Mouse (Mus musculus) regulatory T cell (primary cell): Measurements from ENCODE around the gene Arhgef5.
"Not testable (repeated sequence)": the region's sequence is repeated elsewhere in the genome, so short reads cannot be mapped to it uniquely, and the experiment has no call there.

ENCODE experiments used
- in situ Hi-C: fragments of 300-600 bp; cut with MboI, MseI; formaldehyde crosslinking; loops from one replicate; pipeline ENCODE4 v1.15.1; 2025; ENCODE audit warnings: high pct_unique_total_duplicates

Gene Arhgef5

DNA sequence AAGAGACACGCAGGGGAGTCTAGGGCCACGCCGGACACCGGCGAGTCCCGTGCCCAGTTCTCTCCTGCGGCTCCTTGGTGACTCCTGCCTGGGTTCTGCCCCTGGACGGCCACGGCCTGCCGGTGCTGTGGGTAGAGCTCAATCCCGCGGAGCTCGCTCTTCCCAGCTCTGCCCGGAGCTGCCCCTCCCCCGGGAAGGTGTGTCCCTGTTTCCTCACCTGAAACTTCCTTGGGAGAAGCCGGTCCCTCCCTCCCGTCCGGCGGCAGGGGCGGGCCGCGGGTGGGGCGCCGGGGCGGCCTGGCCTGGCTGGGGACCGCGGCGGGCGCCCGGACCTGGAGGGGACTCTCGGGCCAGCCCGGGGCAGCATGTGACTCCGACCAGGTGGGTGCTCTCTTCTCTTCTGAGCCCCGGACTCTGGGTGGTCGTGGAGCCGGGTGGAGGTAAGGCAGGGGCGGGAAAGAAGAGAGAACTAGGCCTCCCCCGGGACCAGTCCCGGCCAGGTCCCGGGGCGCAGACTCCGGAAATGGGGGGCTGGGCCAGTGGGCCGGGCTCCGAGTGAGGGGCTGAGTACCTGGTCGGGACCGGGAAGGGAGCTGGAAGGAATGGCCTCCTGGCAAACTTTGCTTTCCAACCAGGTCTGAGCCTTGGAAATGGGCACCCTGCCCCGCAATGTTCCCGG lies at the start of gene Arhgef5:
Gene Arhgef5 (plus strand): TSS at position 220 of the 679 bp plus-strand sequence.
- in situ Hi-C loops: no loop called here

DNA sequence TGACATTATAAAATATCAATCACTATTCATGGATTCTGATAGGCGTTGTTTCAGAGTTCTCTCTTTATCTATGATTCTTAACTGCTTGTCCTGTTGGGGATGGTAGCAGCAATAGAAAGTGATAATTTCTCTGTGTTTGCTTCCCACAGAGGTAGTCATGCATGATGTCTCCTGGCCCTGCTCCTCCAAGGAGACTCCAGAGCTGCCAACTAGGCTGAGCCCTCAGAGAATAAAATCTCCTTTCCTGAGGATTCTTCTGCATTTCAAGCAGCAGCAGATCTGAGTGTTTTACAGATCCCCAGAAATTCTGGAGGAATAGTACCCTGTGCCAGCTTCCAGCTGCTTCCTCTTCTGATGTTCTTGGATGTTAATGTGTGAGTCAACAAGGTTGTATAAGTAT lies 34.1 kb upstream of the Arhgef5 start, which contains the start of gene Olfr47:
Gene Olfr47 (plus strand): TSS at position 275 of the 400 bp plus-strand sequence.
- in situ Hi-C loops: not testable (repeated sequence)

DNA sequence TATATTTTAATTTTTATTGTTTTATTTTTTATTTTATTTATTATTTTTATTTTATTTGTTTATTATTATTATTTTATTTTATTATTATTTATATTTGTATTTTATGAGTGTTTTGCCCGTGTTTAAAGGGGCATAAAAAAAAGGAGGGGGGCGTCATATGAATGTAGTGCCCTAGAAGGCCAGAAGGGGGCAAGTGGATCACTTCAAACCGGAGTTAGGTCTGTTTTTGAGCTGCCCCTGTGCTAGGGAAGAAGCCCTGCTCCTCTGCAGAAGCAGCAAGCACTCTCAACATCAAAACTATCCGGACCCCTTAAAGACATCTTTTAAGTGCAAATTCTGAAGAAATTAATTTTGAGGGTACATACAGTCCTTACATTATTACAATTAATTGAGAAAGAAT lies 23.3 kb upstream of the Arhgef5 start:
- in situ Hi-C loops: no loop called here

DNA sequence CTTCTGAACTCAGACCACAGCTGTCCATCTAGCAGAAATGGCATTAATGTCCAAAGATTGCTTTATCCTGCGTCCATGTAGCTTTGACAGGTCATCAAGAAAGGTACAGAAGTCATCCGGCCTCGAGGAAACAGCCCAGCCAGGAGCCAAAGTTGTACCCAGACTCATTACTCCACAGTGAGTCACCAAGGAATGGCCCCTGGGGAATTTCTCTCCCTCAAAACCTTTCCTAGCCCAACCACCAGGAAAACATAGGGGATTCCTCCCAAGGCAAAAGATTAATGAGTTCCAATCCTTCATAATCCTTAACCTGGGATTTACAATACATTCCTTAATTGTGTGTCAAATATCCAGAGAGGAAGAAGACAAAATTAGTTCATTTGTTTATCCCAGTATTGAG lies 18.0 kb upstream of the Arhgef5 start:
- in situ Hi-C loops: no loop called here

DNA sequence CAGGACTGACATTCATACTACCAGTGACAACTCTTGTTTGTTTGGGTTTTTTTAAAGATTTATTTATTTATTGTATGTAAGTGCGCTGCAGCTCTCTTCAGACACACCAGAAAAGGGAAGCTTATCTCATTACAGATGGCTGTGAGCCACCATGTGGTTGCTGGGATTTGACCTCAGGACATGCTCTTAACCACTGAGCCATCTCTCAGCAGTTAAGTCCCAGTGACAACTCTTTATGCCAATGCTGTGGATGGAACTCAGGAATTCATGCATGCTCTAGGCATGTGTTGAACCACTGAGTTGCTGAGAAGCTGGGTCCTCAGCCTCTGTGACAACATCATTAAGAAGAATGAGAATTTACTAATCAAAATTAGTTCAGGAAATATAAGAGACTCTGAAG lies 12.4 kb upstream of the Arhgef5 start:
- in situ Hi-C loops: no loop called here

DNA sequence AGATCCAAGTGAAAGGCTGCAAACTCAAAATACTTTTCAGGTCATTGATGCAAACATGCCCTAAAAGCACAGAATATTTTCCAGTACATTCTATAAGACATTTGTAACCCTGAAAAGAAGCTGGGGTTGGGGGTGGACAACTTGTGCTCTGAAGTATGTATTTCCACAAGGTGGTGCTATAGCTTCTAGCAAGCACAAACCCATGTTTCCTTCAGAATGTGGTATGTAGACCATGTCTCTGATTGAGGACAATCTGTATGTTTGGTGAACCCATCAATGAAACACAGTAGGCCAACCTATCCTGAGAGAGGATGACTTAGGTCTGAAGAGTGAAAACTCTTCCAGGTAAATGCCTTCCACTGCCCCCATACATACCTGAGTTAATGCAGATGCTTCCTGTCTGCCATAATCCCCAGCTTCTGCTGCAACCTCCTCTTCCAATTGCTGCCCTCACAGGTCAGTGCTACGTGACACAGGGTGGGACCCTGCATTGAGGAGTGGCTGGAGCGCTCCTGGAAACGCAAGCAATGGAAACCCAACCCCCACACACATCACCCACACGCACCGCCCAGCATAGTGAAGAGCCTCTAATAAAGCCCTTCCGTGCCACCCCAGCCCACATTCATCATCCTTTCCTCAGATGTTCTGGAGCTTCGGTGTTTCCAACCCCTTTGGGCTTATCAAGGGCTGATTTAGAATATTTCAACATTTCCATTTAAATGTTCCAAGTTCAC lies 11.0 kb upstream of the Arhgef5 start:
- in situ Hi-C loops: no loop called here

DNA sequence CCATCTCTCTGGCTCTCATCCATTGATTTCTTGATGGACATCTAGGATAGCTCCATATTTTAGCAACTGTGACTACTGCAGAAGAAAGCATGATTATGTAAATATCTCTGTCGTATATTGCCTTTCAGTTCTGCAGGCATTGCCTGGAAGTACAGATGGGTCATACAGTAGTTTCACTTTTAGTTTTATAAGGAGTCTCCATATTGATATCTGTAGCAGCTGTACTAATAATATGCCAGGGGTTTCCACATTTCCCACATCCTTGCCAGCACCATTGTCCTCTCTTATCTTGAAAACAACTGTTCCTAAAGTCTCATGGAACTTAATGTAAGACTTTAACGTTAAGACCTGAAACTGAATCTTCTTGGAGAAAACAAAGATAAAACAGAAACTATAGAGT lies 4.6 kb upstream of the Arhgef5 start:
- in situ Hi-C loops: no loop called here

DNA sequence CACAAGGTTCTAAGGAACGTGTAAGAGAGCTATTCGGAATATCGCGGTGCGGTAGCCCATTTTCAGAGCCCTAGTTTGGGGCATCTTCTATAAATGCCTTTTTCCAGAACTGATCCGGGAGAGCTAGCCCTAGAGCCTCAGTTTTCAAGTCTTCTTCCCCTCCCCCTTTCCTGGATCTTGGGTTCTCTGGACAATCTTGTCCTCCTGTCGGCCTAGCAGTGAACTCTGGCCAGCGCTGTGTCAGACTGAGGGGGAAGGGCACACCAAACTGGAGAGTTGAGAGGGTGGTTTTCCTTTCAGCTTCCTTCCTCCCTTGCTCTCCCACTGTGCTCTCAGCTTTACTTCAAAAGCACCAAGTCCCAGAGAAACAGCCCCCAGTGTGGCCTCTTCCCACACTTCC lies 974 bp downstream of the Arhgef5 start:
- in situ Hi-C loops: no loop called here

DNA sequence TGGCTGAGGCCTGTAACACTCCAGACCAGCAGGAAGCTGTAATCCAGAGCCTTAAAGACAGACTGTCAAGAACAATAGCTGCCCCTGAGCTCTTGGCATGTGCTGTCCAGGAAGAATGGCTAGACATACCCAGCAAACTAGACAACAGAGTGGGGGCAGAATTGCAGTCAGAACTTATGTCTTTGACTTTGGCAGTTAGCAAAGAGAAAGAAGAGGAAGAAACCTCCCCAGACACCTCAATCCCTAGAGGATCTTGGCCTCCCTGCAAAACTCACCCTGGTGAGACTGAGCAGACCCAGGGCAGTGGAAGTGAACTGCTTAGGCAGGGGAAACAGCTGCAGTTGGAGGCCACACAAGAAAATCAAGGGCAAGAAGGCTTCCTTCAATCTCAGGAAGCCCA lies 7.2 kb downstream of the Arhgef5 start:
- in situ Hi-C loops: loop anchor here (10.0 kb wide), 1 partner anchor 342 kb away; no protein-coding TSS in a partner anchor

DNA sequence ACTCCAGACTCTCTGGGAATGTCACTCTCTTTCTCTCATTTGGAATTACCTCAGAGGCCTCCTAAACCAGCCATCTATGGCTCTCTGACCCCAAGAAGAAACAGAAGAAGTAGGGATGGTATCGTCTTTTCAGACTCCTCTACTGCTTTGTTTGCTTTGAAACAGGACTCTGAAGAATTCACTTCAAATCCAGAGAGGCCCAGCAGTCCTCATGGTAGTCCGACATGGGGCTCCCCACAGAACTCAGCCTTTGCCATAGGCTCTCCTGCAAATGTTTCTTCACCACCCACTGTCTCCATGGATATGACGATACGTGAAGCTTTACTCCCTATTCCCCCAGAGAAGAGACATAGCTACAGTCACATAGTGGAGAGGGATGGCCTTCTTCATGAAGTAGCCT lies 8.7 kb downstream of the Arhgef5 start:
- in situ Hi-C loops: loop anchor here (10.0 kb wide), 1 partner anchor 341 kb away; no protein-coding TSS in a partner anchor

DNA sequence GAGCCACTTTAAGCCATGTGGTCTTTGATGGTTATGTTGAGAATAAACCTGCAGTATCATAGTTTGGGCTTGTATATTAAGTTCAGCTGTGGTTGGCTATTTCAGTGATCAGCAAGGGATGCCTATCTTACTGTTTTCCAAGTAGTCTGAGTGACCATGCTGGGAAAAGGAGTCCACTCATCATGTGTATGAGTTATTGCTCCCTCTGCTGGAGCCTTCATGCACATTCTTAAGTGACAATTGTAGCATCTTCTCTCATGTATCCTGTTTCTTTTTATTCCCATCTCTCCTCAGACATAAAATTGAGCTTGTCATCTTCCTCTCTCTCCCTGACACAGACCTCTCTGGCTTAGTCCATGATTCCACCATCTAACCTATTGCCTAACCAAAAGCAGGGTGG lies 12.9 kb downstream of the Arhgef5 start:
- in situ Hi-C loops: loop anchor here (10.0 kb wide), 1 partner anchor 337 kb away; no protein-coding TSS in a partner anchor

DNA sequence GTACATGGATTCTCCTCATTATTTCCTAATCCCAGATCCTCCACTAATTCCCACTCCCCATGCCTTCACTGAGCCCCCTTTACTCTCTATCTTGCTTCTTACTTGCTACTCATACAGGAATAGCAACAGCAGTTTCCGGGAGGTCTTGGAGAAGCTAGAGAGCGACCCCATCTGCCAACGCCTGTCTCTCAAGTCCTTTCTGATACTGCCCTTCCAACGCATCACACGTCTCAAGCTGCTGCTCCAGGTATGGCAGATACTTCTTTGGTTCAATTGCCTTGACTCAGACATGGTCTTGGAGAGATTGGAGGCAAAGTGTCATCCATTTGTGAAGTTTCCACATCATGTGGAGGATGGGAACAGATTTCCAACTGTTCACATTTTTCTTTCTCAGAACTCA lies 15.1 kb downstream of the Arhgef5 start:
- in situ Hi-C loops: no loop called here

DNA sequence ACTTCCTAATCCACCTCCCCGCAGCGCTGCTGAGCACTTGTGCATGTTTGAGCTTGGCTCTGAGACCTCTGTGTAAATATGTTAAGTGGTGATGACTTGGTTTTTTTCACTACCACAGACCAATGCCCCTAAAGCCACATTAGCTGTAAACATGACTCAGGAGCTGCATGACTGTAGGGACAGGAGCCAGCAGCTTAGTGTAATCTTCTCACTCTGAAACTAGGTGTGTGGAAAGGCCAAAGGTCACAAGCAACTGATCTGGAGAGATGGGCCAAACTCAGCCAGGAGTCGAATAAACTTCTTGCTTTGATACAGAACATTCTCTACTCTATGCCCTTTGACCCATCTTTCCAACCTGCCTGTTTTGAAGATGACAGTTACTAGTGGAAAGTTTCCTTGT lies 26.7 kb downstream of the Arhgef5 start:
- in situ Hi-C loops: no loop called here

DNA sequence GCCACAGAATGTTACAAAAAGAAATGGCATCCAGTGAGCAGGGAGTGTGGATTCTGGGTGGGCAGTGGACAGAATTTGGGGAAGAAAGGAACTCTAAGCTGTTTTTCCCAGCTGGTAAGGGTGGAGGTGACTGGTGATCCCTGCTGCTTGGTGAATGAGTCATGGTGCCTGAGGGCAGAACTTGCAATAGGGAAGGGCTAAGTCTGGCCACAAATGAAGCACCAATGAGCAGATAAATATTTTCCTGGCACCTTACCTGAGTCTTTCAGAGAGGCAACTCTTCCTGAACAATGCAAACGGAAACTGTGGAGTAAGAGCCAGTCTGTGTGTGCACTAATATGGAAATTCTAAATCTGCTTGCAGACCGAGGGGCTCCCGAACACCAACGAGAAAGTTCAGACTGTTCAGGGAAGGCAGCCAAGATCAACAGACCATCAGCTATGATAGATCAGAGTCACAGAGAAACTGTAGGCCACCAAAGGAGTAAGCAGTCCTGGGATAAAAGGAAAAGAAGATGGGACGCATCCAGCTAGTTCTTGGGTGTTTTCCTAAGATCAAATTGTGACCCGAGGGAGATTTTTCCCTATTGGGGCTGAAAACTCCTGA lies 27.2 kb downstream of the Arhgef5 start:
- in situ Hi-C loops: no loop called here

DNA sequence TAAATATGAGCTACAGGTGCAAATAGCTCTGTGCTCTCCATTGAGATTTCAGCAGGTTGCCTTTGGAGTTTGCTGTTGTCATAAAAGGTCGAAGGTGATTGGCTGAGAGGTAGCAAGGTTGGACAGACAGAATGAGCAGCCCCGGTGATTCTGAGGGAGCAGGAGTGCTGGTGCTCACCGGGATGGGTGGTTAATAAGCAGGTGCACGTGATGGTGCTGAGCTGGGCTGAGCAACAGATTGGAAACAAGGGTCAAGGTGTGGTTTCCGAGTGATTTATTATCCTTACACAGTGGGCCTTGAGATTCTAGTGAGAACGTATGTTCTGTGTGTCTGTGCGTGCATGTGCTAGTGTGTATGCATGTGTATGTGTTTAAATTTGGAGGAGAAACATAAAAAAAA lies 27.8 kb downstream of the Arhgef5 start:
- in situ Hi-C loops: no loop called here

DNA sequence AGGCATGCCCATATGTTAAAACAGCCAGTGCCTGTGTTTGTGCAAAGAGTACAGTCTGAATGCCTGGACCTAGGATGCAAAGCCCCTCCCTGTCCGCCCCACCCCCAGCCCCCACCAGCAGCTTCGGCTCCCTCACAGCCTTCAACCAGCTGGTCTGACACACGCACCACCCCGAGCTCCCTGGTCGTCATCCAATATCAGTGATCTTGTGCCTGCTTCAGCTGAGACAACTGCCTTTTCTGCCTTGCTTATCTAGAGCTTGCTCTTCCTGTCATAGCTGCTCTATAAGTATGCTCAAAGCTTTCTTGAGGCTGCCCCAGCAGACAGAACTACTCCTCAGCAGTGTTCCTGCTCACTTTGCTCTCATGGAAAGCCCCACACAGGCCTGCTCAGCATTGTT lies 30.5 kb downstream of the Arhgef5 start:
- in situ Hi-C loops: no loop called here

DNA sequence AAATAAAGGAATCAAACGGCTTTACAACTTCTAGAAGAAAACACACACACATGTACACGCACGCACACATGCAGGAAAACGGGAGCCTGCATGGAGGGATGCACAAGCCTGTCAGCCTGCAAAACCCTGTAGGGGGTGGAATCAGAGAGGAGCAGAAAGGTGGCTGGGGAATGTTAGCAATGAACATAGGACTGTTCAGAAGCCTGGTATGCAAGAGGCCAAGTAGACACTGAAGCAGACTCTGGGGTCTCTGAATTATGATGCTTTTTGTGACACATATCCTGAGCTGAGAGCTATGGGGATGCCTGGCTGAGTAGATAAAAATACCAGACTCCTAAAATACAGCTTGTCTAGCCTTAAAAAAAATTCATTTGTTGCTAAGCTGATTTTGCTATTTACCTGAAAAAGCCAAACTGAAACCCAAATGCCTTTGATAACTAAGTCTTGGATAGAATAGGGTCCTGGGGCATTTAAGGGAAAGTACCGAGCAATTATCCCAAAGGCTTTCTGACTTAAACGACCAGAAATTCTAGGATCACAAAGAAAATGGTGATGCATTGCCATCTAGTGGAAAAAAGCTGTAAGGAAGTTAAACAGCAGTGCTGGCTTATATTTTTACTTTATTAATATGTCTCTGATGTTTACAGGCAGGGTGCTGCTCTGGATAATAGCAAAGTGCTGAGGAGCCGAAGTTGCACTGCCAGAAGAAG lies 31.6 kb downstream of the Arhgef5 start:
- in situ Hi-C loops: no loop called here

DNA sequence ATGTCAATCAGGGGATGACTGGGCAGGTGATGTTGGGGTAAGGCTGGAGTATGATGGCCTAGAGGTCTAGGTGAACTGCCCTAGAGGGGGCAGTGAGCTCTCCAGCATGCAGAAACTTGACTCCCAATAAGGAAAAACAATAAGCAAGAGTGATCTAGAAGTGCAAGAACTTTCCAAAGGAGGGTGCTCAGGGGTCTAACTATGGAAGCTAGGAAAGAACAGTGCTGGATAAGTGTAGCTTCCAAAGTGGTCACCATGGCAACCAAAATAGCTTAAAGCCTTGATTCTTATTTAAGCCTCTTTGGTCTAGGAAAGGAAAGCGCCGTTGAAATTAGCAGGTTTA lies 32.1 kb downstream of the Arhgef5 start:
- in situ Hi-C loops: no loop called here

DNA sequence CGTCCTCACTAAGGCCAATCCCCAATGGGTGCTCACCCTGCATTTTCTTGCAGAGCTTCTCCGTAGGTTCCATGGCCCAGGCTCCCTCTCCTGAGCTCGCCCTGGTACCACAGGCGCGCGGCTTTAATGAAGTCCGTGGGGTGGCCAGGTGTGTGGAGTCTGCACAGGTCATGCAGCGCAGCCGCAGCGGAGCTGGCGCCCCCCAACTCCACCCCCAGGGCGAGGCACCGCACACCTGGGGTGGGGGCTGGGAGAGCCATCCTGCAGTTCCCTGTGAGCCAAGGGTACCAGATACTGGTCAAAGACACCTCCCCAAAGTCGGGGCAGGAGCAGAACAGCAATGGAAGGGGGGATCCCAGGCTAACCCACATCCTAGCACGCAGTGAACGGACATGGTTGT lies 44.1 kb downstream of the Arhgef5 start, which contains the start of gene Nobox:
Gene Nobox (minus strand): TSS at position 101 of the 400 bp plus-strand sequence.
- in situ Hi-C loops: no loop called here

DNA sequence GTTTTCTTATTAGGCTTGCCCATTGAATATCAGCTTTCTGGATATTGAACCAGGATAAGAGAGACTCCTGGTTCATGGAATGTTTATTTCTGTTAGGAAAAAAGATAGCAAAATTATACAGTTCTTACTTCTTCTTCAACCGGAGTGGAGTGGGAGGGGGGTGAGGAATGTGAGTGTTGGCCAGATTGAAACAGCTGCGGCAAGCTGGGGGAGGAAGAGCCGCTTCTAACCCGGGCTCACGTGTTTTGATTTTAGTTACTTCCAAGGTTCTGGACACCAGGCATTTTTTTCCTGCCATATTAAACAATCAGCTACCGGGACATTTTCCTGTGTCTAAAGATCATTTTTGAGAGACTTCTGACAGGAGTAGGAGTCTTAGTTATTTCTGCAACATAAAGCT lies 44.7 kb downstream of the Arhgef5 start:
- in situ Hi-C loops: no loop called here

DNA sequence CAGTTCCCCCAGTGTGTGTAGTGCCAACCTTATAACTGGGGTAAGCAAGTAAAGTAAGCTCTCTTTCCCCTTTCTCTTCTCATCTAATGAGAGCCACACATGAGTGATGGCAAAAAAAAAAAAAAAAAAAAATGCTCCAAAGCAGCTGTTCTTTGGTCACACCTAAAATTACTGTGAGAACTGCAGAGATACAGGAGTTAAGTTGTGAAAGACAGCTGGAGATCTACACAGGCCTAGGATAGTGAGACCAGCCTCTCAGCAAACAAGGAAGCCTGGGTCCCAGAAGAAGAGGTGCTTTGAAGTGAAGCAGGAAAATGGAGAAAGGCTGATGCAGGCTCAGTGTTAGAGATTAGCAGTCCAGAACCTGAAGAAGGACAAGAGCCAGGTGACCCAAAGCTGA lies 47.2 kb downstream of the Arhgef5 start:
- in situ Hi-C loops: no loop called here
